Mouse (Mus musculus) G1E (cell line): ENCODE measurements at regions not wholly inside any gene's neighbourhood (a gene's known extent, or its start where the extent isn't known, plus 50 kb on each side); places are given as distances from the start of the nearest gene placed in this dataset.

Source experiments
- CTCF ChIP-seq: IDR thresholded peaks from 2 replicates; pipeline ENCODE4 v1.5.1; 2012; ENCODE audit warnings: low read depth, low read length, inconsistent platforms, mixed read lengths
- GATA1 ChIP-seq: IDR thresholded peaks from 2 replicates; pipeline ENCODE4 v1.6.1; 2012; ENCODE audit warnings: borderline replicate concordance, low read length, inconsistent platforms, mixed read lengths
- GATA2 ChIP-seq: IDR thresholded peaks from 2 replicates; pipeline ENCODE4 v1.6.1; 2012; ENCODE audit warnings: low read depth, low read length, inconsistent platforms, borderline replicate concordance
- POLR2AphosphoS5 ChIP-seq: IDR thresholded peaks from 2 replicates; pipeline ENCODE4 v1.6.1; 2012; ENCODE audit warnings: low read depth, low read length, inconsistent platforms; ENCODE audit not compliant: insufficient replicate concordance
- TAL1 ChIP-seq: conservative IDR thresholded peaks from 2 replicates; pipeline ENCODE4 v1.6.1; 2012; ENCODE audit warnings: low read depth, low read length, inconsistent platforms, mixed read lengths

DNA sequence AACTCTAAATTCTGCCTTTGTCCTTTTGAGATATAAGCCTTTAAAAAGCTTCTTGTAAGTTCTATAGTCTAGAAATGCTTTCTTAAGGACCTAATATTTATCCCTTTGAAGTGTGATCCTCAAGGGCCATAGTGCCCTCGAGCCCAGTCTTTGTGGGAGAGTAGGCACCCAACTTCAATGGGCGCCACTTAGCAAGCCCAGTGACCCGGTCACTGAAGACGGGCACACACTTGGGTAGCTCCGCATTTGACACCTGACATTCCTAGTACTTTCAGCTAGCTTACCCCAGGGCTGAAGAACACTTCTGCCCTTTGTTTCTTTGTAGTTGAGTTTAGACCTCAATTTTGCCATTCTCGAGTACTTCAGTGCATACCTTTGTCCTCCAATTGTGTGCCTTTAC lies 182.1 kb downstream of the Rsl24d1 start:
- TF ChIP-seq CTCF (no peak), GATA2 (no peak), GATA1 (no peak), TAL1 (no peak), POLR2AphosphoS5 (no peak)
